Mouse (Mus musculus): ENCODE results near the gene Ngef. TPM values are rescaled to one million over a fixed set of nuclear protein-coding genes. Genes with fewer than 3 reads are reported as not detected.

Gene Ngef
- polyA plus RNA-seq, 1 experiment from 2014 or later: 36.4 TPM

- no peak for ATAC-seq
- Histone ChIP-seq H3K4me2 (ENCODE audit: low read length) (peak overlapping the region; percentile 95), H3K36me3 (ENCODE audit: control insufficient read depth, insufficient read depth) (no peaks in the 10 kb centered on the region), H3K27me3 (replicated peaks; ENCODE audit: control insufficient read depth, insufficient read depth, low read length) (peaks cover 16% of the 10 kb centered on the region), H3K9me3 (ENCODE audit: control insufficient read depth, low read length) (no peaks in the 10 kb centered on the region), H3K27ac (ENCODE audit: low read length) (no peak overlapping the region), H3K4me3 (replicated peaks; ENCODE audit: low read length) (peak overlapping the region; percentile 83), H3K9ac (replicated peaks; ENCODE audit: low read depth, low read length) (peak overlapping the region; percentile 87), H3K4me1 (replicated peaks; ENCODE audit: control insufficient read depth, insufficient read depth, low read length) (peaks cover 10% of the 10 kb centered on the region)
- 19% methylated on average over 26 of the region's 26 CpGs for WGBS
These were observed 64.8 kb downstream of the Ngef start for GRCm38 (mm10) chr1:87508591-87509560.

- WGBS: 49% methylated on average over 6 of the region's 6 CpGs
- Histone ChIP-seq H3K4me2 (ENCODE audit: low read length) (no peak overlapping the region), H3K36me3 (ENCODE audit: control insufficient read depth, insufficient read depth) (no peaks in the 10 kb centered on the region), H3K27ac (ENCODE audit: low read length) (no peak overlapping the region), H3K4me3 (replicated peaks; ENCODE audit: low read length) (no peak overlapping the region), H3K4me1 (replicated peaks; ENCODE audit: control insufficient read depth, insufficient read depth, low read length) (peaks cover 10% of the 10 kb centered on the region), H3K9me3 (ENCODE audit: control insufficient read depth, low read length) (no peaks in the 10 kb centered on the region), H3K9ac (replicated peaks; ENCODE audit: low read depth, low read length) (no peak overlapping the region), H3K27me3 (replicated peaks; ENCODE audit: control insufficient read depth, insufficient read depth, low read length) (peaks cover 16% of the 10 kb centered on the region)
- no peak for ATAC-seq
These were observed 65.8 kb downstream of the Ngef start for GRCm38 (mm10) chr1:87507857-87508256.

GRCm38 (mm10) chr1:87505524-87505923, 68.1 kb downstream of the Ngef start:
- Histone ChIP-seq H3K9ac (replicated peaks; ENCODE audit: low read depth, low read length) (no peak overlapping the region), H3K9me3 (ENCODE audit: control insufficient read depth, low read length) (no peaks in the 10 kb centered on the region), H3K4me3 (replicated peaks; ENCODE audit: low read length) (no peak overlapping the region), H3K36me3 (ENCODE audit: control insufficient read depth, insufficient read depth) (no peaks in the 10 kb centered on the region), H3K27ac (ENCODE audit: low read length) (no peak overlapping the region), H3K4me2 (ENCODE audit: low read length) (no peak overlapping the region), H3K4me1 (replicated peaks; ENCODE audit: control insufficient read depth, insufficient read depth, low read length) (peaks cover 10% of the 10 kb centered on the region), H3K27me3 (replicated peaks; ENCODE audit: control insufficient read depth, insufficient read depth, low read length) (peaks cover 11% of the 10 kb centered on the region)
- no peak for ATAC-seq
- WGBS: 91% methylated on average over 4 of the region's 4 CpGs

GRCm38 (mm10) chr1:87493542-87493941, 80.1 kb downstream of the Ngef start:
- 62% methylated on average over 4 of the region's 4 CpGs for WGBS
- no peak overlapping the region for H3K4me3 ChIP-seq (replicated peaks; ENCODE audit: low read length)
- no peak overlapping the region for H3K27ac ChIP-seq (ENCODE audit: low read length)
- no peaks in the 10 kb centered on the region for H3K27me3 ChIP-seq (replicated peaks; ENCODE audit: control insufficient read depth, insufficient read depth, low read length)
- H3K36me3 ChIP-seq (ENCODE audit: control insufficient read depth, insufficient read depth): no peaks in the 10 kb centered on the region
- H3K4me1 ChIP-seq (replicated peaks; ENCODE audit: control insufficient read depth, insufficient read depth, low read length): no peaks in the 10 kb centered on the region
- H3K9ac ChIP-seq (replicated peaks; ENCODE audit: low read depth, low read length): no peak overlapping the region
- ATAC-seq: no peak
- no peak overlapping the region for H3K4me2 ChIP-seq (ENCODE audit: low read length)
- no peaks in the 10 kb centered on the region for H3K9me3 ChIP-seq (ENCODE audit: control insufficient read depth, low read length)

- no peaks in the 10 kb centered on the region for H3K36me3 ChIP-seq (ENCODE audit: control insufficient read depth, insufficient read depth)
- H3K4me2 ChIP-seq (ENCODE audit: low read length): no peak overlapping the region
- H3K9ac ChIP-seq (replicated peaks; ENCODE audit: low read depth, low read length): no peak overlapping the region
- H3K9me3 ChIP-seq (ENCODE audit: control insufficient read depth, low read length): no peaks in the 10 kb centered on the region
- no peak for ATAC-seq
- WGBS: 92% methylated on average over 3 of the region's 3 CpGs
- H3K27ac ChIP-seq (ENCODE audit: low read length): no peak overlapping the region
- H3K4me1 ChIP-seq (replicated peaks; ENCODE audit: control insufficient read depth, insufficient read depth, low read length): no peaks in the 10 kb centered on the region
- H3K27me3 ChIP-seq (replicated peaks; ENCODE audit: control insufficient read depth, insufficient read depth, low read length): no peaks in the 10 kb centered on the region
- no peak overlapping the region for H3K4me3 ChIP-seq (replicated peaks; ENCODE audit: low read length)
These were observed 81.4 kb downstream of the Ngef start for GRCm38 (mm10) chr1:87492285-87492684.

GRCm38 (mm10) chr1:87486386-87486785, 87.3 kb downstream of the Ngef start:
- WGBS: 71% methylated on average over 6 of the region's 6 CpGs
- Histone ChIP-seq H3K36me3 (ENCODE audit: control insufficient read depth, insufficient read depth) (no peaks in the 10 kb centered on the region), H3K4me1 (replicated peaks; ENCODE audit: control insufficient read depth, insufficient read depth, low read length) (no peaks in the 10 kb centered on the region), H3K27ac (ENCODE audit: low read length) (no peak overlapping the region), H3K4me2 (ENCODE audit: low read length) (no peak overlapping the region), H3K9ac (replicated peaks; ENCODE audit: low read depth, low read length) (no peak overlapping the region), H3K4me3 (replicated peaks; ENCODE audit: low read length) (no peak overlapping the region), H3K9me3 (ENCODE audit: control insufficient read depth, low read length) (no peaks in the 10 kb centered on the region), H3K27me3 (replicated peaks; ENCODE audit: control insufficient read depth, insufficient read depth, low read length) (no peaks in the 10 kb centered on the region)
- ATAC-seq: no peak

- Histone ChIP-seq H3K27ac (ENCODE audit: low read length) (no peak overlapping the region), H3K9ac (replicated peaks; ENCODE audit: low read depth, low read length) (no peak overlapping the region), H3K9me3 (ENCODE audit: control insufficient read depth, low read length) (no peaks in the 10 kb centered on the region), H3K4me2 (ENCODE audit: low read length) (no peak overlapping the region), H3K27me3 (replicated peaks; ENCODE audit: control insufficient read depth, insufficient read depth, low read length) (no peaks in the 10 kb centered on the region), H3K36me3 (ENCODE audit: control insufficient read depth, insufficient read depth) (no peaks in the 10 kb centered on the region), H3K4me1 (replicated peaks; ENCODE audit: control insufficient read depth, insufficient read depth, low read length) (no peaks in the 10 kb centered on the region), H3K4me3 (replicated peaks; ENCODE audit: low read length) (no peak overlapping the region)
- no peak for ATAC-seq
- 91% methylated on average over 4 of the region's 4 CpGs for WGBS
These were observed 91.1 kb downstream of the Ngef start for GRCm38 (mm10) chr1:87482546-87482945.

GRCm38 (mm10) chr1:87475076-87475895, 98.4 kb downstream of the Ngef start:
- H3K4me2 ChIP-seq (ENCODE audit: low read length): peak overlapping the region; percentile 83
- peak overlapping the region; percentile 53 for H3K9ac ChIP-seq (replicated peaks; ENCODE audit: low read depth, low read length)
- WGBS: 3% methylated on average over 42 of the region's 42 CpGs
- no peak overlapping the region for H3K27ac ChIP-seq (ENCODE audit: low read length)
- H3K27me3 ChIP-seq (replicated peaks; ENCODE audit: control insufficient read depth, insufficient read depth, low read length): peaks cover 8% of the 10 kb centered on the region
- H3K36me3 ChIP-seq (ENCODE audit: control insufficient read depth, insufficient read depth): no peaks in the 10 kb centered on the region
- peaks cover 9% of the 10 kb centered on the region for H3K4me1 ChIP-seq (replicated peaks; ENCODE audit: control insufficient read depth, insufficient read depth, low read length)
- no peaks in the 10 kb centered on the region for H3K9me3 ChIP-seq (ENCODE audit: control insufficient read depth, low read length)
- ATAC-seq: peak; percentile 54
- peak overlapping the region; percentile 44 for H3K4me3 ChIP-seq (replicated peaks; ENCODE audit: low read length)

- H3K27ac ChIP-seq (ENCODE audit: low read length): no peak overlapping the region
These were observed 101.1 kb downstream of the Ngef start for GRCm38 (mm10) chr1:87472576-87472975.

More at GRCm38 (mm10) chr1:87472576-87472975, 101.1 kb downstream of the Ngef start:
- H3K27me3 ChIP-seq (replicated peaks; ENCODE audit: control insufficient read depth, insufficient read depth, low read length): peaks cover 8% of the 10 kb centered on the region
- H3K4me2 ChIP-seq (ENCODE audit: low read length): no peak overlapping the region
- no peak for ATAC-seq
- peaks cover 9% of the 10 kb centered on the region for H3K4me1 ChIP-seq (replicated peaks; ENCODE audit: control insufficient read depth, insufficient read depth, low read length)
- H3K9ac ChIP-seq (replicated peaks; ENCODE audit: low read depth, low read length): no peak overlapping the region
- no peak overlapping the region for H3K4me3 ChIP-seq (replicated peaks; ENCODE audit: low read length)
- H3K9me3 ChIP-seq (ENCODE audit: control insufficient read depth, low read length): no peaks in the 10 kb centered on the region
- 93% methylated on average over 7 of the region's 7 CpGs for WGBS
- no peaks in the 10 kb centered on the region for H3K36me3 ChIP-seq (ENCODE audit: control insufficient read depth, insufficient read depth)
